Mouse (Mus musculus) B cell, adult 2 months (primary cell): ENCODE measurements around the gene Gp5.
"Not testable (repeated sequence)": the region's sequence is repeated elsewhere in the genome, so short reads cannot be mapped to it uniquely, and the experiment has no call there.

Source experiments
- DNase-seq, 2 experiments: peaks; one replicate each; pipeline ENCODE4 v3.0.0; 2022

Gp5 gene

GRCm38 (mm10) chr16:30310647-30311046 is at the start of gene Gp5:
Gene Gp5, minus strand, starts transcription at chr16:30310779.
- DNase-seq = no peak

DNA sequence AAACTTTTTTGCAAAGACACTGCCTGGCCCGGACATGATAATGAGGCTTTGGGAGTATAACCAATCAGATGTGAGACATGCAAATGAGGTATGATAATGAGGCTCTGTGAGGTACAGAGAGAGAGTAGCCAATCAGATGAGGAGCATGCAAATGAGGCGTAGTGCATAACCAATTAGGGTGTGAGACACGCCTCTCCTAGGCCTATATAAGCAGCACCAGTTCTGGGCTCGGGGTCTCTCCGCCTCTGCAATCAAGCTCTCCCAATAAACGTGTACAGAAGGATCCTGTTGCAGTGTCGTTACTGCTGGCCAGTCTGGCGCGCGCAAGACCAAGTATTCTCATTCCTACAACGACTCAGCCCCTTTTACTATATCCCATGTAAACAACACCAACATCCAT is 42.9 kb upstream of the Gp5 start:
- DNase-seq = not testable (repeated sequence)

GRCm38 (mm10) chr16:30314236-30314635 is 3.7 kb upstream of the Gp5 start:
- no peak for DNase-seq

GRCm38 (mm10) chr16:30310171-30310515 is 436 bp downstream of the Gp5 start:
- no peak for DNase-seq

DNA sequence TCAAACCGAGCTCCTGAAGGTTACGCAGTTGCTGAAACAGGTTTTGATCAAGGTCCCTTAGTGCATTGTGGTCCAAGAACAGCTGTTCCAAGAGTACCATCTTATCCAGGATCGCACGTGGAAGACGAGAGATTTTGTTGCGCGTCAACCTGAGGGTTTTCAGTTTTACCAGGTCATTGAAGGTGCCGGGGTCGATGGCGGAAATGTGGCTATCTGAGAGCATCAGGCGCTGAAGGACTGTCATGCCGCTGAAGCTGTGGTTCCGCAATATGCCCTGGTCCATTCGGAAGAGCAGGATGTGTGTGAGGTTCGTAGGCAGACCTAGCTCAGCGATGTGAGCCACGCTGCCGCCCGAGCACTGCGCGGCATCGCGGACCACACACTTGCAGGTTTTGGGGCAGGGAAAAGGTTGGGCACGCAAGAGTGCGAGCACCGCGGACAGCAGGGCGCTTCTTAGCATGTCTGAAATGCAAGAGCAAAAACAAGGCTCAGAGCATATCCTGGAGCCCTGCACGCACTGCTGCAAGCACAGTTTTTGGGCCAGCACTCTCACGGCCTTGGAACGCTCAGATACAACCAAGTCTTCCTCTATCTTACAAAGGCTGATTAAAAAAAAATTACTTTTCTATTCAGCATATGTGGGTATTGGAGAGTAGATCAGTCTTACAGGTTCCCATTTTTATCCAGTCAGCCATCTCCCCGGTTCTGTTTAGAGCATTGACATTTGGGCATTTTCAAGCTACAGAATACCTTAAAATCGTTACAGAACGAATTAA is 996 bp downstream of the Gp5 start:
- peak; percentile 30 to 38 for DNase-seq

DNA sequence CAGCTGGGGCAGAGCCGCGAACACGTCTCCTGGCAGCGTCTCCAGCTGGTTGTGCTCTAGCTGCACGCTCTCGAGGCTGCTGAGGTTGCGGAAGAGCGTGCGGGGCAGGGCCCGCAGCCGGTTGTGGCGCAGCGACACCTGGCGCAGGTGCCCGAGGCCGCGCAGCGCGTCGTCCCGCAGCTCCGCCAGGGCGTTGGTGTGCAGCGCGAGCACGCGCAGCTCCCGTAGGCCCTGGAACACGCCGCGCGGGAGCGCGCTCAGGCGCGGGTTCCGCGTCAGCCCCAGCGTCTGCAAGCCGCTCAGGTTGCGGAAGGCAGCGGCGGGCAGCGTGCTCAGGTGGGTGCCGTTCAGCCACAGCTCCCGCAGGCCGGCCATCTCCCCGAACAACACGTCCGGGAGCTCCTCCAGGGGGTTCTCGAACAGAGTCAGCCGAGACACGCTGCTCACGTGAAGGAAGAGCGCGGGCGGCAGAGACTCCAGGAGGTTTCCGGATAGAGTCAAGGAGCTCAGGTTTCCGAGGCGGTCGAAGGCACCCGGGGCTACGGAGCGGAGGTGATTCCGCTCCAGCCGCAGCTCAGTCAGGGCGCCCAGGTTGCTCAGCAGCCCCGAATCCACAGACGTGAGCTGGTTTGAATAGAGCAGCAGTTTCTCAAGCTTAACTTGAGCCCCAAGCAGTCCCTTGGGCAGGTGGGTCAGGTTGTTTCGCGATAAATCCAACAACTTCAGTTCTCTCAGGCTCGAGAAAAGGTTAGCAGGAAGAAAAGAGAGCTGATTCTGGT is 1.8 kb downstream of the Gp5 start:
- peak; percentile 45 to 55 for DNase-seq

DNA sequence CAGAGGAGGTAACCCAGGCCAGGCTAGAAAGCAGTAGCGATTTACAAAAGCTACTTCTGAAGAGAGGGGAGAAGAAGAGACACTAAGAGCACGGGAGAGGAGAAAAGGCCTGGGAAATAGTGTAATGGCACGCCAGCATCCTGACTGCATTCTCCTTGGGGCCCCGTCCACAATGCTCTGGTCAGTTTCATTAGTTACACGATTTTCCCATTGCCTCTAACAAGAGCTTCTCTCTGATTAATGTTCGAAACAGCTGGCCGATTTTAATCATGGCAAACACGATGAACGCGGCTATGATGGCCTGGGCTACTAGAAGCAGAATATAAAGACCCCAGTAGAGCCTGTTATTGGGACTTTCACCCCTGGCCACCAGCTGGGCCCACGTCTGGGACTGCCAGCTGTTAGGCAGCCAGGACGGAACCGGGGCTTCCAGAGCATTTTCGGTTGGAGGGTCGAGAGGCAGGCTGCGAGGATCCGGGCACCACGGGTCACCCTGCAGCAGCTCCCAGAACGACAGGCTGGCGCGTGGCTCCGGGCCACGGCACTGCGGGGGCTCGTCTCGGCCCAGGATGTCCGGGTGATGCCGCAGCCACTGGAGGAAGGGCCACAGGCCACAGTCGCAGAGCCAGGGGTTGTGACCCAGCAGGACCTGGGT is 2.5 kb downstream of the Gp5 start:
- DNase-seq = no peak

- DNase-seq = no peak
Observed at GRCm38 (mm10) chr16:30307306-30307705, 3.3 kb downstream of the Gp5 start.

- DNase-seq = no peak
Observed at GRCm38 (mm10) chr16:30306102-30306501, 4.5 kb downstream of the Gp5 start.

DNA sequence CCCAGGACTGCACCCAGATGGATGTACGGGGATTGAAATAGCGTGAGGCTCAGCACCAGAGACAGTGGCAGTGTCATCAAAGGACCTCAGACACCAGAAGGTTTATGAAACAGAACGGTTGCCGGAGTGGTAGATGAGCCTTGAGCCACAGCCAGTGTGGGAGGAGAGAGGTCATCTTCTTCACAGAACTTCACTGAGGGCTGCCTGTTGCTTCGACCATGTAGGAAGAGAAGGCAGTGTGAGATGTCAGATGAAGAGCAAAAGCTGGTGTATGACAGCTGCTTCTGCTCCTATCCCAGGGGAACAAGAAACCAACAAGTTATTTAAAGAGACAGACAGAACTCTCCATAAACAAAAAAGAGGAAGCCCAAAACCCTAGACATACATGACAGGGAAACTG is 6.3 kb downstream of the Gp5 start:
- no peak for DNase-seq

DNA sequence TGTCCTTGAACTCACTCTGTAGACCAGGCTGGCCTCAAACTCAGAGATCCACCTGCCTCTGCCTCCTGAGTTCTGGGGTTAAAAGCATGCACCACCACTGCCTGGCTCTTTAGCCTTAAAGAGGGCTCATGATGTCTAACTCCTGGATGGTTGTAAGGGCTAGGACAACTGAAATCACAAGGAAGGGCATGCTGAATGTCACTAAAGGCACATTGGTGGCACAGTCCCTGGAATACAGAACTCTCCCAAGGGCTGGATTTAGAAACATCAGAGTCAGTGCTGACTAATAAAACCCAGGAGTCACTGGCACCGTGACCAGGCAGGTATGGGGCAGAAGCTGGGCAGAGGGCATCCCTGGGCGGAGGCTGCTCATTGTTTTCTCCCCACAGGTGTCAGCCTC is 7.2 kb downstream of the Gp5 start:
- DNase-seq = no peak

GRCm38 (mm10) chr16:30302686-30303085 is 7.9 kb downstream of the Gp5 start:
- no peak for DNase-seq

GRCm38 (mm10) chr16:30299711-30300277 is 10.8 kb downstream of the Gp5 start:
- DNase-seq = no peak

DNA sequence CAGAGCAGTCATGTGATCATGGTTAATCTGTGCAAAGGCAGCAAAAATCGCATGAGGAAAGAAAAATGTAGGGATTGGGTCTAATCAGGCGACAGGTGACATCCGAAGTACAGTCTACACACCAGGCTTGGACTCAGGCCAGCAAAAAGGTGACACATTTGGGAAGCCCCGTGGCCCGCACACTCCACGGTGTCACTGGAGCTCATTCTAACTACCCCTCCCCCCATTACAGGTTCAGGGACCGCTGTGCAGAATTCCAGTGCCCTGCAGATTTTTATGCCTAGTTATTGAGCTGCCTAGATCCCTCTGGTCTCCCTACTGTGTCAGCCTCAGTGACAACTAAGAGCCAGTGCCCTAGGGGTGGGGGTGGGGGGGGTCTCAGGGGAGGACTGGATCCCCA is 13.1 kb downstream of the Gp5 start:
- DNase-seq = no peak

DNA sequence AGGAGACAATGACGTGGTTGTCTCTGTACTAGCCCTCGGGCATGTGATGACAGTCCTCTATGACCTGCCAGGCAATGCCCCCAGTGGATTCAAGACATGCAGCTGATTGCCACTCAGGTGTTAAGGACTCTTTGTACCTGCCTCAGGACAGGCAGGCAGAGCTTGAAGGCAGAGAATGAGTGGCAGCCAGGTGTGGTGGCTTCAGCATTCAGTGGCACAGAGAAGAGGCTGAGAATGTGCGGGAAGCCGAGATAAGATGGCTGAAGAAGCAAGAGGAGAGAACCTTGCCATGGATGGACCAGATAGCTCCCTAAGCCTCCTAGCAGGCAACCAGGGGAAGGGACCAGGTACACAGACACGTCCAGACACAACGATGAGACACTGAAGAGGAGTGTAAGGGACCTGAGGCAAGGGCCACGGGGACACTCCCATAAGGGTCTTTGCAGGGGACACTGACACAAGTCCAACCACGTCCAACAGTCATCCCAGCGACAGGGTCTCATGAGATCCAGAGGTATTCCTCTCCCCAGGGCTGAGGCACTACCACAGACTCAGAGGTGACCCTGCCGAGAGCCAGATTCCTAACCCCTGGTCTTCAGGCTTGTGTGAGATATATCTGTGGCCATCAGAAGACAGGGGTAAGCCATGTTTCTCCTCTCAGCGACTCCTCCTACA is 13.8 kb downstream of the Gp5 start:
- DNase-seq = no peak

- no peak for DNase-seq
Observed at GRCm38 (mm10) chr16:30295106-30295505, 15.5 kb downstream of the Gp5 start.

- DNase-seq = no peak
Observed at GRCm38 (mm10) chr16:30290436-30290835, 20.1 kb downstream of the Gp5 start.

- DNase-seq = no peak
Observed at GRCm38 (mm10) chr16:30285701-30286100, 24.9 kb downstream of the Gp5 start.

GRCm38 (mm10) chr16:30283743-30284337 is 26.7 kb downstream of the Gp5 start:
- peak; percentile 53 to 57 for DNase-seq

GRCm38 (mm10) chr16:30282844-30283495 is 27.6 kb downstream of the Gp5 start, which contains the start of gene Lrrc15:
Gene Lrrc15, minus strand, starts transcription at chr16:30283256.
- peak; percentile 27 to 30 for DNase-seq

GRCm38 (mm10) chr16:30280676-30281297 is 29.8 kb downstream of the Gp5 start:
- DNase-seq = no peak
